Mouse (Mus musculus) cerebellum, adult 9-10 months (tissue): ENCODE measurements around the gene Hspg2.

ENCODE experiments used
- DNase-seq: peaks from one replicate; pipeline ENCODE4 v3.0.0; 2022

Gene Hspg2

GRCm38 (mm10) chr4:137461981-137462690, 6.4 kb upstream of the Hspg2 start:
- no peak for DNase-seq

GRCm38 (mm10) chr4:137465125-137465787, 3.3 kb upstream of the Hspg2 start:
- DNase-seq = no peak

DNA sequence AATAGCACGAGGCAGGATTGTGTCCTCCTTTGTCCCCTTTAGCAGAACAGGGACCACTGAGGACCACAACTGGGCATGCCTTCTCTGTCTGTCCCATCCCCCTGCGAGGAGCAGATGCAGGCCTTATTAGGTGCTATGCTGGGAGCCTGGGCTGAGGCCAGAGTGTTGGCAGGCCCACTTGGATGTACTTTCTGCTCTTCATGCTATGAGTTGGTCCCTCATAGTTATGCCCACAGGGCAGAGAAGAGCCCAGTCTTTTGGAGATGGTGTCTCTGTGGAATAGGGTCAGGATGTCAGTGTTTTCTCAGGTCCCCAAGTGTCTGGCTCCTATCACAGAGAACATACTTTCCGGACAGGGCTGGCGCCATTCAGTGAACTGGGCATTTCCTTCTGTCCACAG, 1.6 kb upstream of the Hspg2 start:
- no peak for DNase-seq

- no peak for DNase-seq
These were observed 1.0 kb upstream of the Hspg2 start for GRCm38 (mm10) chr4:137467525-137467924.

DNA sequence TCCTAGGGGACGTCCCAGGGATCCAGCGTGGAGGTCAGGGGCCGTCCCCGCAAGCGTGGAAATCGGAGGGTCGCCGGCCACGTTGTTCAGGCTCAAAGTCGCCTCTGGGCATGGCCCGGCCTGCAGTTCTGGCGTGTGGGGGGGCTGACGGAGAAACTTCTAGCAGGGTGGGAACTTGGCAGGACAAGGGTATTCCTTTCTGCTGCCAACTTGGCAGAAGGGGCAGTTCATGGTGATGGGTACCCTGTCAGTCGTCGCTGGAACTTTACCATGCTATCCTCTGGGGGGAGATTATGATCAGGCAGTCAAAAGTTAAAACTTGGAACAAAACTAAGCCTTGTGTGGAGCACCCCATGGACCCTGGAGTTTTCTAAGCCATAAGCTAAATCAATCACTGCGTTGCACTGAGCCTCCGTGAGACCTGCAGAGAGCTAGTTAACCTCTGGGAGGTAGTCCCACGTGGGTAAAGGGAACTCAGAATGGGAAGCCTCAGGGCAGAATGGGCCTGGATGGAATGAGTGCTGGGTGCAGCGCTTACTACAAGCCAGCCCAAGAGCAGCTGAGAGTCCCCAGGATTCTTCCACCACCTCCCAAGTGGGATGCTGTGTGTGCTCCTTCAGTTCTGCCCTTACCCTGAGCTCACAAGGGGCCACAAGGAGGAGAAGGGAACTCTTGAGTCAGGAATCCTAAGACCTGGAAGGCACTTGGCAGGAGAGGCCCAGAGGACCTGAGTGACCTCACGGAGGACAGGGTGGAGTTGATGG, 694 bp downstream of the Hspg2 start:
- DNase-seq = no peak

- no peak for DNase-seq
These were observed 1.5 kb downstream of the Hspg2 start for GRCm38 (mm10) chr4:137469845-137470692.

DNA sequence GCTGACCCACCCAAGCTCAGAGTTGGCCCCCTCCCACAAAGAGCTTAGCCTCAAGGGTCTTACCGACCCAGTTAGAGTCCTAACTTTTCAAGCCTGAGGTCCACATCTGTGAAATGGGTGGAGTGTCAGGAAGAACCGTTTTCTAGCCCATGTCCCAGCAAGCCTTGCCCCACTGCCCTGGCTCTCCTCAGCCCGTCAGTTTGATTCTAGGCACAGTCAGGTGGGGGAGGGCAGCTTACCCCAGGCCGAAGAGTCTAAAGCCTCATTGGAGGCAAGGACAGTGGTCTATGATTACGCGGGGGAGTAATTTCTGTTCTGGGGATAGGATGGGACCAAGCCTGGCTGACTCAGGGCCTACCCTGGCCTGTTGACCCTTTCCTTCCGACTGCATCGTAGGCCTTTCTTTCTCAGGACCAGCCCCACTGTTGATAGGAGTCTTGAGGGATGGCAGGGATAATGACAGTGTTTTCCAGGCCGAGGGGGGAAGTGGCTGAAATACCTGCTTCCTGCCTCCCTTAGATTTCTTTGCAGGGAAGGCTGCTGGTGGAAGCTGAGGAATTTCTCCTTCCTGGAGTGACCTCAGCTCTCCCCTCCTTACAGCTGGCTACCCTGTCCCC, 2.2 kb downstream of the Hspg2 start:
- no peak for DNase-seq

GRCm38 (mm10) chr4:137471326-137471725, 2.8 kb downstream of the Hspg2 start:
- DNase-seq = no peak

DNA sequence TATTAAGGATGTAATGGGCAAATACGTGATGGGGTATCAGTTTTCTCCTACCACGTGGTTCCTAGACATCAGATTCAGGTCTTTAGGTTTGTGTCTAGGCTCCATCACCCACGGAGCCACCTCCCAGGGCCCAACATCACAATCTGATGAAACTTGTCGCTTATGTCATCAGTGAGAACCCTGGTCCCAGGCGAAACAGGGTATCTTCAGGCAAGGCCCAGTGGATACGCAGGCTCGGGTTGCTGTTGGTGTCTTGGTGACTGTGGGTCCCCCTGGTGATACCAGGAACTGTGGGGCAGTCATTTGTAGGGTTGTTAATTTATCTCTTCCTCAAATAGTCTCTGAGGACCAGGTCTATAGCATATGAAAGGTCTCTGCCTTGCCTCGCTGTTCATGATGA, 4.7 kb downstream of the Hspg2 start:
- DNase-seq = no peak

DNA sequence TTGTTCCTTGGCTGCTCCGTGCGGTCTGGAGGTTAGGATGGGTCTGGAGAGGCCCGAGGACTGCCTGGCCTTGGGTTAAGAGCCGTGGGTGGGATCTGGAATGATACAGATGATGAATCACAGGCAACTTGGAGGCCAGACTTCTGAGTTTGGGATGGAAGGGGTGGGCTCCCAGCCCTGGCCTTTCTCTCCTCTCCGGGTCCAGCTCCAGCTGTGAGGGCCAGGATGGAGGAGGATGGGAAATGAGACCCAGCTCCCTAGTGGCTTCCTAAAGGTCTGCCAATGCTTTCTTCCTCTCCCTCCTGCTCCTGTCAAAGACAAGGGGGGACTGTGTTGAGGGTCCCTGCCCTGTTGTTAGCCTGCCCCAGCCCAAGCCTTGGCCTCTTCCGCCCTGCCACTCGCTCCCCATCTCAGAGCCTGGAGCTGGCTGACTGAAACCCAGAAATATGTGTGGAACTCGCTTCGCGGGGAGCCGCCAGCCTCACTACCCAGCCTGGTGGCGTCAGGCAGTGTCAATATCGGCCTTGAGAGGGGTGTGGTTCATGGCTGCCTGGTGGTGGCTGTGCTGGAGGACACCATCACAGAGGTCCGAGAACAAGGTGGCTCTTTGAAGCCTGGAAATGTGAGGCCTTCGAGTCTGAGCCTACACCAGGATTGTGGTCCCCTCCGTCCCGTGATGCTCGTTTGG, 5.3 kb downstream of the Hspg2 start:
- DNase-seq = no peak

- DNase-seq = no peak
These were observed 6.1 kb downstream of the Hspg2 start for GRCm38 (mm10) chr4:137474694-137475093.

DNA sequence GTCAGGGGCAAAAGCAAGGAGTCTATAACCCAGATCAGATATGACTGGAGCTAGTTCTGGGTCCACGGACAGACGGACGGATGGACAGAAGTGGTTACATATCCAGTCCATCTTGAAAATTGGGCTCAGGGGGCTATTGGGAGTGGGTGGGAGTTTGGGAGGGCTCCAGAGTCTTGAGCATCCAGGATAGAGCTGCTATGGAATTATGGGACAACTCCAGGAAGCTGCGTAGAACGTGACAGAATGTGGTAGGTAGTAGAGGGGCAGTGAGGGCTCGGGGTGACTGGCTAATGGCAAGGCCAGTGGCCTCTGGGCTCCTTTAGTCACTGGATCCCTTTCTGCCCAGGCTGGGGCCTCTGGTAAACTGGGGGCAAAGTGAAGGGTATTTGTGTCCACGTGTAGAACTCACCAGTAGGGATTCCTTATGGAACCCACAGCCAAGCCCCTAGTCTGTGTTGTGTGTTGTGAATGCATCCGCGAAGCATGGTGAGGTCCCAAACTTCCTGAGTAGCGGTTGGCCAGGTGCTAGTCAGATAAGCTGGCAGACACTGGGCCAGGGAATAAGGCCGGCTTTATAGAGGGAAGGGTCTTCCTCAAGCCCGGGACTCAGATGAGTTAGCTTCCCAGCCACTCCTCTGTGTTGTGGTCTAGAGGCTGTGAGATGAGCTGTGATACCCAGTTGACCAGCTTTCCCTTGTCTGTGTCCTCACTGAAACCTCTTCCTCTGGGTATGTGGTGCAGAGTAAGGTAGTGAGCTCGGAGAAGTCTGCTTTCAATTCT, 6.9 kb downstream of the Hspg2 start:
- no peak for DNase-seq

- DNase-seq = no peak
These were observed 7.6 kb downstream of the Hspg2 start for GRCm38 (mm10) chr4:137476065-137476760.

DNA sequence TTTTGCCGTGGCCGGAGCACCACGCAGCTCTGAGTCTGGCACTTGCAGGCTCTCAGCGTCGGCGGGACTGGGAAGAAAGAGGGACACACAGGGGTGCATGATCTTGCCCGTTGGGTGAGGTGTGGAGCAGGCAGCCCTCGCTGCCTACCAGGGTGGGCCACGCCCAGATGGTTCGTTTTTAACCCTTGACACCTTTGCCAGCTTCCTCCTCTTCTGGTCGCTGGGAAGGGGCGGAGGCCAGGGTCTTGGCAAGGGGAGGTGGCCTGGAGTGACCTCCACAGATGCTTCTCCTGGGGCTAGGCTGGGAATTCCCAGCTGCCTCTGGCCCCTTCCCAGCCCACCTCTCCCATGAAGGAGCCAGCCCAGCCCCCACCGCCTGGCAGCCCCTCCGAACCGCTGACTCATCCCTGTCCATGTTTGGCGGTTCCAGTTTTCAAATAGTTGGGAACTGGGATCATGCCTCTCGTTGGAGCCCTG, 8.2 kb downstream of the Hspg2 start:
- DNase-seq = no peak

- no peak for DNase-seq
These were observed 9.0 kb downstream of the Hspg2 start for GRCm38 (mm10) chr4:137477611-137478010.

DNA sequence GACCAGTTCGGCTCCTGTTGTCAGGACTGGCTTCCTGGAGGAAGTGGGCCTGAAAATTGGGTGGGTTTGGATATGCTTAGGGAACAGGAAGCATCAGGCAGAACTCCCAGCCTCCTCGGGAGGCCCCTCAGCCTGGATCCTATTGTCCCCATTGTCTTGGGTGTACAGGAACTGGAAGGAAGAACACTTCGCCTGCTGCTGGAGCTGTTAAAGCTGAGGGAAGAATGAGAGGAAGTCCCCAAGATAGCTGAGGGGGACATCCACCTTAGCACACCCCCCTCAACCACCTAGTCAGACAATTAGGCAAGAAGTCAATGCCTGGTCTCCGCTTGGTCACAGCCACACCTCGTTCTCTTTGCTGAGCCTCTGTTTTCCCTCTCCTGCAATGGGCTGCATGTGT, 9.7 kb downstream of the Hspg2 start:
- no peak for DNase-seq

DNA sequence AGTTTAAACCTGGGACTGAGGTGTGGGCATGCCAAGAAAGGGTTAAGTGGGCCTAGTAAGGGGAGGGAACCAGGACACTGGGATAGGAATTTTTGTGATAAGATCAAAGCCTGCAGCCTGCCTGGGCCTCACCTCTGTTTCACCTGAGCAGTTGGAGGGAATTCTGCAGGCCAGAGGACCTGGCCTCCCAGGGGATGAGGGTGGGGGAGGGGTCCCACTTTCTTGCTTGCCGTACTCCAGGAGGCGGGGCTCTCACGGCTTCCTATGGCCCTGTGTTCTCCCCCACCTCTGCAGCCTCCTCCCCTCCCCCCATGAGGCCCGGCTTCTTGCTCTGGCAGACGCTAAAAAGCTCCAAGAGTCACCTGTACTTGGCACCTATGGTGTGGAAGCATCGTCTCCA, 11.2 kb downstream of the Hspg2 start:
- DNase-seq = no peak

GRCm38 (mm10) chr4:137480191-137480992, 11.8 kb downstream of the Hspg2 start:
- DNase-seq = no peak

DNA sequence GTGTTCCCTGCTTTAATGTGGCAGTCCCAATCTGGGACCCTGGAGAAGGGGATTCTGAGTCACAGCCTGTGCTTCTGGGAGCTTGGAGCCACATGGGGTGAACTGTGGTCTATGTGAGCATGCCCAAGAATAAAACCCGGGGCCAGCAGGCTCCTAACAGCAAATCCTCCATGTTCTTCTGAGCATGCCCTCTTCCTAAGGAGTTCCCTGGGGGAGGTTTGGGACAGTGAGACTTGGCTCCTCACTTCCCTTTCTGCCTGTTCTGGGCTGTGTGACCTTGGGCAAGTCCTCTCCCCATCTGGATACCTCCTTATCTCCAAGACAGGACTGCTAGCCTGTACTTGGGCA, 12.4 kb downstream of the Hspg2 start:
- DNase-seq = no peak
